Mouse (Mus musculus) cerebellum, adult (tissue): ENCODE data around the gene Fbxw8.

ENCODE experiments used
- ATAC-seq: cut with Nextera tagmentation; 2 replicates; pipeline ENCODE4 v1.9.2; 2017; ENCODE audit warnings: mild to moderate bottlenecking, moderate library complexity, mixed read lengths; ENCODE audit not compliant: insufficient number of reproducible peaks, low FRiP score, low TSS enrichment

Gene Fbxw8

DNA sequence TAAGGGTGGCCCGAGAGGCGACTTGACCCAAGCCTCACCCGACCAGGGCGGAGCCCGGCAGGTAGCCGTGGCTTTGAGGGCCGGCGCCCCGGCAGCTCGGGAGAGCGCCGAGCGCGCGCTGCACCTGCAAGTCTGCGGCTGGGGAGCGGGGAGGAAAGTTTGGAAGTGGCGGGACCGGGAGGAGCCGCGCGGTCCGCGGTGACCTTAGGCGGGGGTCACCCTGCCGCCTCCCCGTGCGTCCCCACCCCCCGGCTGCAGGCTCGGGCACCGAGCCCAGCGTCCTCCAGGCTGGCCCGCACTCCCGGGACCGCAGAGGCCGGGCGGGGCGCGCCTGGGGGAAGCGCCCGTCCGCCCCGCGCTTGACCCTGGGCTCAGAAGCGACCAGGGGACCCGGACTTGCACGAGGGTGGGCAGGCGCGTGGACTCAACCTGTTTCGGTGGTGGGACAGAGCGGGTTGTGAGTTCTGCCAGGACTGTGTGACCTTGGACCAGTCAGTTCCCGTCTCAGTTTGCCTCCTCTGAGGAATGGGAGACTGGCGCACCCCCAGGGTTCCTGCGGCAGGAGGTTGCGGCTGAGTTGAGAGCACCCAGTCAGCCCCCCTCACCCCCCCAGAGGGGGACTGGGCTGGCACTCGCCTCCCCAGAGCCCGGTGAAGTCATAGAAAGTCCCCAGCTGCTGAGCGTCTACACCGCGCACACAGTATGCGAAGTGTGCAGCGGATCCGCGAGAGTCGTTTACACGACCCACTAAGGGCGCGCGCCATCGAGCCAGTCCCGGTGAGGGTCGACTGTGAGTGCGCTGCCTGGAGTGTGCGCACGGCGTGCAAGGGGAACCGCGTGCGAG lies 126.9 kb downstream of the Fbxw8 start:
- ATAC-seq = no peak

GRCm38 (mm10) chr5:118027698-118028190 lies 127.5 kb downstream of the Fbxw8 start, which contains the start of gene Tesc:
TSS of gene Tesc (plus strand) at chr5:118027743.
- ATAC-seq = peak; percentile 24; the same call in 1 of the 2 replicates

- no peak for ATAC-seq
Observed at GRCm38 (mm10) chr5:118027101-118027697, 128.1 kb downstream of the Fbxw8 start.

GRCm38 (mm10) chr5:118026343-118026742 lies 128.9 kb downstream of the Fbxw8 start:
- no peak for ATAC-seq

DNA sequence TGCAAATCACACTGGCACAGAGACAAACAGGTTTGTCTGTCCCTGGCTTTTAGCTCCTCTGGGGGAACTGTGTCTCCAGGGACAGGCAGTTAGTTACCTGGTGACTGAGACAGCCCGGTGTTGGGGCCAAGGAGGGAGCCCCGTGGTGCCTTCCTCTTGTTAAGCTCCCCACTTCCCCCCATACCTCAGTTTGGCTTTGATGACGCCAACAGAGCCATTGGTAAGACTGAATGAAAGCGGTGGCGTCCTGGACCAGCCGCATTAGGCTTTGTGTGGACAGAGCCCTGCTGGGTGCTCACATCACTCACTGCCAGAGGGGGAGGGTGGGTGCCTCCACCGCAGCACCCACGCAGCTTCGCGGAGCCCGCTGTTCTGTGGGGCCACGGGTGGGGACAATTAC lies 129.4 kb downstream of the Fbxw8 start:
- no peak for ATAC-seq

DNA sequence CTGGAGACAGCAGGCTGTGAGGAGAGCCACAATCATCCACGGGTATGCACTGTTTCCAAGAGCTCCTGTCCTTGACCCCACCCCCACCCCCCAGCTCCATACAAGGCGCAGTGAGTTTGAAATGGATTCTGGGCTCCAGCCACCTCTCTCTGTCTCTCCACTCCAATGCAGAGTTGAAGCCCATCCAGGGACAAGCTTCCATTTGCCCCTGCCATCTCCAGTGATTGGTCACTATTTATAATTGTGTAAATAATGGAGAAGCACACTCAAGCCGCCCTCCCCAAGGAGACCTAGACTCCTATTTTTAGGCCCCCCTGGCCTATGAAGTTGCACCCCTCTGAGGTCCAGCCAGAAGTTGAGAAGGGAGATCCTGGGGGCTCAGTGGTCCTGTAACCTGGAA lies 132.2 kb downstream of the Fbxw8 start:
- ATAC-seq = no peak

GRCm38 (mm10) chr5:118019905-118020304 lies 135.4 kb downstream of the Fbxw8 start:
- no peak for ATAC-seq

GRCm38 (mm10) chr5:118017527-118017926 lies 137.7 kb downstream of the Fbxw8 start:
- no peak for ATAC-seq

- no peak for ATAC-seq
Observed at GRCm38 (mm10) chr5:118015669-118016068, 139.6 kb downstream of the Fbxw8 start.

GRCm38 (mm10) chr5:118015028-118015427 lies 140.2 kb downstream of the Fbxw8 start:
- peak; percentile 24; the same call in 1 of the 2 replicates for ATAC-seq
